Mouse (Mus musculus): Measurements from ENCODE around the gene Plk3. TPM values are rescaled to one million over a fixed set of nuclear protein-coding genes. Genes with fewer than 3 reads are reported as not detected.
A peak's percentile ranks its signal among the peaks of the same experiment; 100 is the strongest.

The Plk3 gene
- polyA plus RNA-seq, 1 experiment from 2014 or later = 2.5 TPM

DNA sequence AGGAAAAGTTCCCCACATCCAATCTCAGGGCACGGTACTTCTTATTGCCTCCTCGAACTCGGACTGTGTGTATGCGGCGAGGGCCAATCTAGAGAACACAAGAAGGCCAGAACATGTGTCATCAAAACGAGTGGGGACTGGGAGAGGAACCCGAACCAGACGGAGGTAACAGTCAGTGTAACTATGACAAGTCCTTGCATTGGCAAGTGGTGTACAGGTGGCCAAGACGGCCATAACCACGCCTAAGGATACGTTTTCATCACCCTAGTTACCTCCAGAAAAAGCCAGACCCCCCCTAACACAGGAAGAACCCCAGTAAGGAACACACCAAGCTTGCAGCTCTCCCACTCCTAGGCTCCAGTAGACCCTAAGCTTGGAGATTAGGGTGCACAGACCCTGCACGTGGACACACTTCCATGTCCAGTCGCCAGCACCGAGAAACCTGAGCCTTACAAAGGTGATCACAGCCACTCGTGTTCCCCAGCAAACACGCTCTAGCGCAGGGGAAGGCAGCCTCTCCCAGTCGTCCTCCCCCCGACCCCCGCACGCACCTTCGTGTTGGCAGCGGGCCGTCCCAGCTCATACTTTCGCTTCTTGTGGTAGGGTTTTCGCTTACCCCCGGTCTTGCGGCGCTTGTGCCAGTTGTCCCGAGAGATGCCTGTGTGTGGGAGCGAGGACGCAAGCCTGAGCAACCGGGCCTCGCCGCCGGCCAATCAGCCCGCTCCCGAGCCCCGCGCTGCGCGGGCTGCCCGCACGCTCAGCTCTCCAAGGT is 21.4 kb upstream of the Plk3 start:
- ATAC-seq = peak; percentile 3; the same call in 1 of the 2 replicates

GRCm38 (mm10) chr4:117152714-117153113 is 19.0 kb upstream of the Plk3 start:
- WGBS = 63% methylated on average over 5 of the region's 5 CpGs
- peaks cover 34% of the 10 kb centered on the region for H3K36me3 ChIP-seq (ENCODE audit: control insufficient read depth, insufficient read depth, low read length)

More for the DNA sequence above, 21.4 kb upstream of the Plk3 start:
- WGBS = 1% methylated on average over 44 of the region's 44 CpGs
- peak overlapping the region; percentile 98 for H3K9ac ChIP-seq (ENCODE audit: low read depth, low read length)
- peak overlapping the region; percentile 85 for H3K4me3 ChIP-seq (ENCODE audit: low read length)
- H3K27ac ChIP-seq (ENCODE audit: low read length) = peak overlapping the region; percentile 89
- H3K9me3 ChIP-seq (ENCODE audit: control insufficient read depth, low read length) = no peaks in the 10 kb centered on the region
- peaks cover 31% of the 10 kb centered on the region for H3K36me3 ChIP-seq (ENCODE audit: control insufficient read depth, insufficient read depth, low read length)
- H3K4me2 ChIP-seq (ENCODE audit: low read depth, low read length) = peak overlapping the region; percentile 65
- H3K4me1 ChIP-seq (ENCODE audit: control insufficient read depth, insufficient read depth, low read length) = peaks cover 22% of the 10 kb centered on the region
- no peaks in the 10 kb centered on the region for H3K27me3 ChIP-seq (replicated peaks; ENCODE audit: control insufficient read depth, insufficient read depth, low read length)

GRCm38 (mm10) chr4:117151416-117151815 is 17.7 kb upstream of the Plk3 start:
- Histone ChIP-seq H3K27me3 (replicated peaks; ENCODE audit: control insufficient read depth, insufficient read depth, low read length) (no peaks in the 10 kb centered on the region), H3K9me3 (ENCODE audit: control insufficient read depth, low read length) (no peaks in the 10 kb centered on the region), H3K4me1 (ENCODE audit: control insufficient read depth, insufficient read depth, low read length) (peaks cover 22% of the 10 kb centered on the region), H3K4me2 (ENCODE audit: low read depth, low read length) (no peak overlapping the region), H3K9ac (ENCODE audit: low read depth, low read length) (no peak overlapping the region), H3K27ac (ENCODE audit: low read length) (no peak overlapping the region), H3K36me3 (ENCODE audit: control insufficient read depth, insufficient read depth, low read length) (peaks cover 34% of the 10 kb centered on the region), H3K4me3 (ENCODE audit: low read length) (no peak overlapping the region)
- 67% methylated on average over 1 of the region's 1 CpGs for WGBS
- ATAC-seq = no peak

More at GRCm38 (mm10) chr4:117152714-117153113, 19.0 kb upstream of the Plk3 start:
- Histone ChIP-seq H3K4me3 (ENCODE audit: low read length) (peak overlapping the region; percentile 85; the same call in 1 of the 2 replicates), H3K27me3 (replicated peaks; ENCODE audit: control insufficient read depth, insufficient read depth, low read length) (no peaks in the 10 kb centered on the region), H3K9me3 (ENCODE audit: control insufficient read depth, low read length) (no peaks in the 10 kb centered on the region), H3K4me2 (ENCODE audit: low read depth, low read length) (peak overlapping the region; percentile 65; the same call in 1 of the 2 replicates), H3K9ac (ENCODE audit: low read depth, low read length) (peak overlapping the region; percentile 98; the same call in 1 of the 2 replicates), H3K4me1 (ENCODE audit: control insufficient read depth, insufficient read depth, low read length) (peaks cover 22% of the 10 kb centered on the region), H3K27ac (ENCODE audit: low read length) (peak overlapping the region; percentile 33; the same call in 1 of the 2 replicates)
- ATAC-seq = no peak

GRCm38 (mm10) chr4:117150212-117150733 is 16.5 kb upstream of the Plk3 start:
- 90% methylated on average over 6 of the region's 6 CpGs for WGBS
- ATAC-seq = no peak
- Histone ChIP-seq H3K36me3 (ENCODE audit: control insufficient read depth, insufficient read depth, low read length) (peaks cover 34% of the 10 kb centered on the region), H3K9me3 (ENCODE audit: control insufficient read depth, low read length) (no peaks in the 10 kb centered on the region), H3K9ac (ENCODE audit: low read depth, low read length) (no peak overlapping the region), H3K4me2 (ENCODE audit: low read depth, low read length) (no peak overlapping the region), H3K4me3 (ENCODE audit: low read length) (no peak overlapping the region), H3K27me3 (replicated peaks; ENCODE audit: control insufficient read depth, insufficient read depth, low read length) (no peaks in the 10 kb centered on the region), H3K27ac (ENCODE audit: low read length) (0 out of 2 replicates have a peak overlapping the region, but pooled peaks have one; percentile 9), H3K4me1 (ENCODE audit: control insufficient read depth, insufficient read depth, low read length) (peaks cover 22% of the 10 kb centered on the region)

DNA sequence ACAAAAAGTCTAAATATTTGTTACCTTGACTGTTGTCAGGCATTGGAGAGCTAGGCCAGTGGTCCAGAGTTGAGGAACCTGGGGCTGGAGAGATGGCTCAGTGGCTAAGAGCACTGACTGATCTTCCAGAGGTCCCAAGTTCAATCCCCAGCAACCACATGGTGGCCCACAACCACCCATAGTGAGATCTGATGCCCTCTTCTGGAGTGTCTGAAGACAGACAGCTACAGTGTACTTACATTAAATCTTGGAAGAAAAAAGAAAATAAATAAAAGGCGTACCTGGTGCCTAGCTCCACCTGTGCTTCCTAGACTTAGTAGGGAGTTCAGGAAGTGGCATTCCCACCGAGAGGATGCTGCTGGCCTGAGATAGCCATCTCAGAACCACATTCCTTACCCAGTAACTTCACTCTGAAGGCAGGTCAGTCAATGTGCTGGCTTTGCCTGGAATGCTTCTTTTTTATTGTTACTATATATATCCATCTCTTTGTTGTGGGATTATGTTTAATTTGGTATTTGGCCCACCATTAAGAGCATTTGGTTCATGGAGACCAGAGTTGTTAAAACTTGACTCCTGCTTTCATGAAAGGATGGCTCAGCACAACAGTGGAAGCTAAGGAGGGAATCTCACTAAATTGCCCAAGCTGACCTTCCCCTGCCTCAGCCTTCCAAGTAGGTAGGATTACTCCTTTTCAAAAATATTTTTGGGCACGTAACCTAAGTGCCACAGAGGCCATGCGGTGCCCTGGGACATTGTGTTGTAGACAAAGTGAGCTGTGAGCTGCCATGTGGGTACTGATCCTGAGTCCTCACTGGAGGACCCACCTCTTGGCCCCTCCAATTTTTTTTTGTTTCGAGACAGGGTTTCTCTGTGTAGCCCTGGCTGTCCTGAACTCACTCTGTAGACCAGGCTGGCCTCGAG is 15.8 kb upstream of the Plk3 start:
- Histone ChIP-seq H3K4me3 (ENCODE audit: low read length) (no peak overlapping the region), H3K9ac (ENCODE audit: low read depth, low read length) (no peak overlapping the region), H3K27me3 (replicated peaks; ENCODE audit: control insufficient read depth, insufficient read depth, low read length) (no peaks in the 10 kb centered on the region), H3K36me3 (ENCODE audit: control insufficient read depth, insufficient read depth, low read length) (peaks cover 34% of the 10 kb centered on the region), H3K27ac (ENCODE audit: low read length) (no peak overlapping the region; the same call in 1 of the 2 replicates), H3K4me2 (ENCODE audit: low read depth, low read length) (no peak overlapping the region), H3K4me1 (ENCODE audit: control insufficient read depth, insufficient read depth, low read length) (peaks cover 21% of the 10 kb centered on the region), H3K9me3 (ENCODE audit: control insufficient read depth, low read length) (no peaks in the 10 kb centered on the region)
- ATAC-seq = no peak
- WGBS = 76% methylated on average over 6 of the region's 6 CpGs

GRCm38 (mm10) chr4:117148815-117149214 is 15.1 kb upstream of the Plk3 start:
- Histone ChIP-seq H3K36me3 (ENCODE audit: control insufficient read depth, insufficient read depth, low read length) (peaks cover 31% of the 10 kb centered on the region), H3K4me1 (ENCODE audit: control insufficient read depth, insufficient read depth, low read length) (peaks cover 14% of the 10 kb centered on the region), H3K27ac (ENCODE audit: low read length) (no peak overlapping the region), H3K9me3 (ENCODE audit: control insufficient read depth, low read length) (no peaks in the 10 kb centered on the region), H3K4me3 (ENCODE audit: low read length) (no peak overlapping the region), H3K27me3 (replicated peaks; ENCODE audit: control insufficient read depth, insufficient read depth, low read length) (no peaks in the 10 kb centered on the region), H3K9ac (ENCODE audit: low read depth, low read length) (no peak overlapping the region), H3K4me2 (ENCODE audit: low read depth, low read length) (no peak overlapping the region)
- WGBS = 70% methylated on average over 24 of the region's 24 CpGs
- no peak for ATAC-seq

DNA sequence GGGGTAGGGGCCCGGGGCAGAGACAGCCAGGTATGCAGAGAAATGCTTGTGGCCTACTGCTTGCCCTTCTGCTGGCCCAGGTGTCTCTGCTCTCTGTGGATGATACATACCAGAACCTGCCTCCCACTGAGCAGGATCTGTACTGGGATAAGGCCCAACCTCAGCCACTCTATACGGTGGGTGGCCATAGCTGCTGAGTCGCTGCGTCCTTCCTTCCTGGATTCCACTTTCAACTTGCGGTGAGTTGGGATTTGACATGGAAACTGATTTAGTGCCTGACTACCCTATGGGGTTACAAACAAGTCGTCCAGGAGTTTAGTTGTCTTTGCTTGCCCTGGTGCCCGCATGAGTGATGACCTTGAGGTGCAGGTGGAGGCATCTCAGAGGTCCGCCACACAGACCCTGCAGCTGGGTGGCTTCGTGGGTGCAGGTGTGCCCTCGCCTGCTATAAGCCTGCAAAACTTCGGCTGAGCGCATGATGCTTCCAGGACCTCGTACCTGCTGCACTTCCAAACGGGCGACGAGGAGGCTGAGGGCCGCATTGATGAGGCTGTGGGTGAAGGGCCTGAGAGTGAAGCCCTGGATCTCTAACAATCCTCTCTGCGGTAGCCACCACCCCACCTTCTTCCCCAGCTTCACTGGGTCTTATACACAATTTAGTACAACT is 14.4 kb upstream of the Plk3 start:
- H3K4me3 ChIP-seq (ENCODE audit: low read length) = no peak overlapping the region
- no peaks in the 10 kb centered on the region for H3K27me3 ChIP-seq (replicated peaks; ENCODE audit: control insufficient read depth, insufficient read depth, low read length)
- peaks cover 26% of the 10 kb centered on the region for H3K36me3 ChIP-seq (ENCODE audit: control insufficient read depth, insufficient read depth, low read length)
- no peak overlapping the region for H3K27ac ChIP-seq (ENCODE audit: low read length)
- H3K4me1 ChIP-seq (ENCODE audit: control insufficient read depth, insufficient read depth, low read length) = peaks cover 8% of the 10 kb centered on the region
- no peaks in the 10 kb centered on the region for H3K9me3 ChIP-seq (ENCODE audit: control insufficient read depth, low read length)
- 72% methylated on average over 18 of the region's 18 CpGs for WGBS
- ATAC-seq = no peak
- H3K9ac ChIP-seq (ENCODE audit: low read depth, low read length) = no peak overlapping the region
- no peak overlapping the region for H3K4me2 ChIP-seq (ENCODE audit: low read depth, low read length)

- no peak overlapping the region for H3K4me2 ChIP-seq (ENCODE audit: low read depth, low read length)
- H3K36me3 ChIP-seq (ENCODE audit: control insufficient read depth, insufficient read depth, low read length) = peaks cover 13% of the 10 kb centered on the region
- no peaks in the 10 kb centered on the region for H3K4me1 ChIP-seq (ENCODE audit: control insufficient read depth, insufficient read depth, low read length)
- no peaks in the 10 kb centered on the region for H3K9me3 ChIP-seq (ENCODE audit: control insufficient read depth, low read length)
- no peak for ATAC-seq
- H3K9ac ChIP-seq (ENCODE audit: low read depth, low read length) = no peak overlapping the region
- 34% methylated on average over 15 of the region's 15 CpGs for WGBS
- H3K4me3 ChIP-seq (ENCODE audit: low read length) = no peak overlapping the region
- H3K27me3 ChIP-seq (replicated peaks; ENCODE audit: control insufficient read depth, insufficient read depth, low read length) = no peaks in the 10 kb centered on the region
- H3K27ac ChIP-seq (ENCODE audit: low read length) = no peak overlapping the region
Measured at GRCm38 (mm10) chr4:117146176-117146575, 12.4 kb upstream of the Plk3 start.
